Mouse (Mus musculus) olfactory bulb, adult 2 months (tissue): ENCODE results near the gene Tbx20. TPM values are rescaled to one million over a fixed set of nuclear protein-coding genes. Genes with fewer than 3 reads are reported as not detected.

Source experiments
- H3K27ac ChIP-seq: fragments of 200-500 bp; 2 replicates; pipeline ENCODE4 v1.5.1; 2012; ENCODE audit warnings: low read depth, low read length; ENCODE audit not compliant: insufficient read depth
- H3K4me1 ChIP-seq: fragments of 200-500 bp; 2 replicates; pipeline ENCODE4 v1.6.1; 2012; ENCODE audit warnings: low read length; ENCODE audit not compliant: control insufficient read depth, insufficient read depth
- H3K4me3 ChIP-seq: fragments of 200-500 bp; 2 replicates; pipeline ENCODE4 v1.5.1; 2012; ENCODE audit warnings: mild to moderate bottlenecking, low read depth, low read length, moderate library complexity; ENCODE audit not compliant: insufficient read depth
- CTCF ChIP-seq: fragments of 200-500 bp; IDR thresholded peaks from 2 replicates; pipeline ENCODE4 v1.5.1; 2012; ENCODE audit warnings: low read depth, mild to moderate bottlenecking, low read length, moderate library complexity; ENCODE audit not compliant: insufficient read depth
- POLR2A ChIP-seq: fragments of 200-500 bp; IDR thresholded peaks from 2 replicates; pipeline ENCODE4 v1.6.1; 2012; ENCODE audit warnings: mild to moderate bottlenecking, low read depth, low read length, moderate library complexity; ENCODE audit not compliant: insufficient read depth
- WGBS: fragments of 180-500 bp; shearing (Covaris S2); methylation state at CpG from one replicate; pipeline ENCODE4 v1.1.7; 2018; 5-methylcytosine and 5-hydroxymethylcytosine counted together
- polyA plus RNA-seq: library from polyadenylated mRNA; stranded (reverse); fragments of >200 nt; gene quantifications from 2 replicates; pipeline ENCODE4 v1.2.4, GENCODE M21; 2012; ENCODE audit warnings: low replicate concordance; ENCODE audit not compliant: missing spikeins, insufficient read depth, insufficient read length

The Tbx20 gene
- polyA plus RNA-seq = not detected in 2 replicates

- WGBS = 3% methylated on average over 40 of the region's 40 CpGs
These were observed at the start of gene Tbx20 for GRCm38 (mm10) chr9:24774160-24774969. Gene Tbx20 (minus strand): TSS chr9:24774303.

GRCm38 (mm10) chr9:24818511-24818910 is 44.4 kb upstream of the Tbx20 start:
- TF ChIP-seq CTCF = no peak
- no peak for TF ChIP-seq POLR2A
- H3K27ac ChIP-seq = no peak overlapping the region
- no peak overlapping the region for H3K4me3 ChIP-seq
- no peaks in the 10 kb centered on the region for H3K4me1 ChIP-seq
- 70% methylated on average over 3 of the region's 3 CpGs for WGBS

More at GRCm38 (mm10) chr9:24774160-24774969, at the start of gene Tbx20:
- Histone ChIP-seq H3K4me3 (no peak within 1 kb of the TSS), H3K4me1 (peaks cover 17% of the 10 kb centered on the region), H3K27ac (no peak within 1 kb of the TSS)
- TF ChIP-seq CTCF = no peak
- TF ChIP-seq POLR2A = no peak

DNA sequence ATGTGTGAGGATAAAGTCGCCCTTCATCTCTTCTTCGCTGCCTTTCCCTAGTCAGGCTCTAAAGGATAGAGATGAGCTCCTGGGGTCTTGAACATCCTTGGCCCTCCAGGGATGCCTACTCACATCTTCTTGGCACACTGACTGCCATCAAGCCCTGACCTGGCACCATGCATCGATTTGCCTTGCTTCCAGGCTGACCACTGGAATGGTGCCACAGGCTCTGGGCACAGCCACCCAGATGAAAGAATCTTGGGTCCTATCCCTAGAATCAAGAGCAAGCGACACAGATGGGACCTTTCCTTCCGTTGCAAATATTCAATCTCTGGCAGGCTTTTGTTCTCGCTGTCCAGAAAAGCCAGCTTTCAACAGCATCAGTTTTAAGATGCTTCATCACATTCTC is 38.4 kb upstream of the Tbx20 start:
- no peak for TF ChIP-seq POLR2A
- no peak for TF ChIP-seq CTCF
- Histone ChIP-seq H3K4me3 (no peak overlapping the region), H3K27ac (no peak overlapping the region), H3K4me1 (no peaks in the 10 kb centered on the region)
- 65% methylated on average over 6 of the region's 6 CpGs for WGBS

DNA sequence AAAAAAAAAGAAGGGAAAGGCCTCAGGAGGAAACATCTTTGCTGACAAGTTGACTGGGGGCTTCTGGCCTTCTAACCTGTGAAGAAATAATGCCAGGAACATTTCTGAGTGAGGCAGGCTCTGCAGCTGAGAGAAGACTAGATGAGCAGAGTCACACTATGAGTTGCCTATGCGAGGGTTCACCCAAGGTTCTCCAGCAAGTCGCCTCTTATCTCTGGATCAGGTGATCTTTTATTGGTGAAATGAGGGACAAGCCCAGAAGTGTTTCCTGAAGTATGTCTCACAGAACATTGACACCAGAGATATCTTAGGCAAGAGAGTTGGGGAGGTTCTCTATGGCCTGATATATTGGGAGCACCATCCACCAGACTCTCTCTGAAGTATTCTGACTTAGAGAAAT is 18.0 kb upstream of the Tbx20 start:
- H3K4me1 ChIP-seq = no peaks in the 10 kb centered on the region
- TF ChIP-seq CTCF = no peak
- no peak for TF ChIP-seq POLR2A
- H3K27ac ChIP-seq = no peak overlapping the region
- 91% methylated on average over 2 of the region's 2 CpGs for WGBS
- H3K4me3 ChIP-seq = no peak overlapping the region

DNA sequence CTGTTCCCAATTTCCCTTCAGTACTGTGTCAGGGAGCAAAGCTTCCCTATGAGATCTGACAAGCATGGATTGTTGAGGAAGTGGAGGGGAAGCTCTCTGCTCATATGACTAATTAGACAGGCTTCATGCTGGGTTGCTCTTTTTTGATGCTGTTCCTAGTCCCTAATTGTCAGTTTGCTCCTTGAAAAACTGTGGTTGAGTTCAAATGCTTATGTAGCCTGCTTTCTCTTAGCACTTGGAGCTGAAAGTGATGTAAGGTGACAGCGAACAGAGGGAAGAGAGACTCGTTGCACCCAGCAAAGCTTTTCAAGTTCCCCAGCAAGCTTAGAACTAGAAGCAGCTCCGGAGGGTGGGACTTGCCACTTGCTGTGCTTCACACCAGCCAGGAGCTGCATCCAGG is 15.3 kb upstream of the Tbx20 start:
- H3K4me3 ChIP-seq = no peak overlapping the region
- no peak overlapping the region for H3K27ac ChIP-seq
- WGBS = 49% methylated on average over 3 of the region's 3 CpGs
- H3K4me1 ChIP-seq = no peaks in the 10 kb centered on the region
- TF ChIP-seq POLR2A (no peak), CTCF (no peak)

DNA sequence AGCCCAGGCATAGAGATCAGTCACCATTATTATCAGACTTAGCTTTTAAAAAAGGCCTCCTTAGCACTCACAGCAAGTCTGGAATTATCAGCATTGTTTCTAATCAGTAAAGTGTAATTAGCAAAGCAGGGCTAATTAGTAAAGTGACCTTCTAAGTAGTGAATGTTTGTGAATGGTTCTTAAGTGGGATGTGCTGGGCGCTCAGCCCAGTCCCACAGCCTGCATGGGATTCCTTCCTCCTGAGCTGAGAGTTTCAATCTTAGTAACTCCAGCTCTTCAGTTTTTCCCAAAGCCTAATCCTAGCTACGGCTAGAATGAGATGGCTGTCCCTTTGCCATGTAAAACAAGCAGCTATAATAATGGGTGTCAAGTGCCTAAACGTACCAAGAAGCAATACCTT is 8.2 kb upstream of the Tbx20 start:
- Histone ChIP-seq H3K4me1 (peaks cover 12% of the 10 kb centered on the region), H3K4me3 (no peak overlapping the region), H3K27ac (no peak overlapping the region)
- no peak for TF ChIP-seq CTCF
- no peak for TF ChIP-seq POLR2A
- WGBS = 21% methylated on average over 3 of the region's 3 CpGs

- WGBS = under 1% methylated on average over 32 of the region's 32 CpGs
These were observed 6.9 kb upstream of the Tbx20 start for GRCm38 (mm10) chr9:24780929-24781441.

DNA sequence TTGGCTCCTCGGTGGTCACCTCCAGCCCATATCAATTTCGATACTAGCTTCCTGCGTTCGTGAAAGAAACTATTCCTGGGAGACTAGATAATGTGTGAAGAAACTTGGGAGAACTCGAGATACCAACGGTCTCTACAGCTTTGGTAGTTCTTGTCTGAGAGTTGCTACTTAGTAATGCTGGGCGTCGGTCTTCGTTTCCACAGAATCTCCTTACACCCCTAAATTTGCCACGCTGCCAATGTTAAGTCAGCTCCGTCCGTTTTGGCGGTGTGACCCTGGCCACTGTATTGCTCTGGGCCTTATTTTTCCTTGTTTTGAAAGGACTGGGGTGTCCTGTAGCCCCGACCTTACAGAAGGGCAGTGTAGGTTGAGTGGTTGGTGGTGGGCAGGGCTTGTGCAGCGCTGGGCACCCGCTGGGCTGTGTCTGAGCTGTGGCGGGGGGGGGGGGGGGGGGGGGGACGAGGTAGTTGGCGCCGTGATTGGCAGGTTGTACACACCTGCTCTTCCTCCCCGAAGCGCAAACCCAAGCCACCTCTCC is 6.4 kb upstream of the Tbx20 start:
- WGBS = 7% methylated on average over 18 of the region's 22 CpGs
- Histone ChIP-seq H3K4me1 (peaks cover 15% of the 10 kb centered on the region), H3K27ac (no peak overlapping the region), H3K4me3 (no peak overlapping the region)
- TF ChIP-seq POLR2A = no peak
- TF ChIP-seq CTCF = no peak

More at GRCm38 (mm10) chr9:24780929-24781441, 6.9 kb upstream of the Tbx20 start:
- peaks cover 15% of the 10 kb centered on the region for H3K4me1 ChIP-seq
- no peak for TF ChIP-seq CTCF
- TF ChIP-seq POLR2A = no peak
- no peak overlapping the region for H3K4me3 ChIP-seq
- no peak overlapping the region for H3K27ac ChIP-seq

DNA sequence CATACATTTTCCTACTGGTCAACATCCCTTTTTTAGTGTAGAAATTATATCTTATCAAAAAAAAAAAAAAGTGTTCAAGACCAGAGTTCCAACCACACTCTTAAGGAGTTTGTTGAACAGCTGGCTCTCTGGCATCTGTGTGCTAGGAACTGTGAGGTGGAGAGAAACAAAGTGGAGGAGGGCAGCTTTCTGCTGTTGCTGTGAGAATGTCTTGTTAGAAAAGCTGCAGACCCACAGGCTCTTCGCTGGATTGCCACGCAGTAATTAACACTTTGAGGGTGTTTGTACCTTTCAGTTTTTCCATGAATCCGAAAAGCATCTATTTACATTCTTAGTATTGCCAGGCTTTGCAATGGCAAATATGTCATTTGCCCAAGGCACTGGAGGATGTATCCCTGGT is 5.9 kb upstream of the Tbx20 start:
- Histone ChIP-seq H3K4me3 (no peak overlapping the region), H3K27ac (no peak overlapping the region), H3K4me1 (peaks cover 15% of the 10 kb centered on the region)
- TF ChIP-seq POLR2A (no peak), CTCF (no peak)
- WGBS = 7% methylated on average over 3 of the region's 3 CpGs
